Mouse (Mus musculus) monocyte, adult 5-6 weeks (primary cell): ENCODE results near the gene Thbs3. TPM values are rescaled to one million over a fixed set of nuclear protein-coding genes. Genes with fewer than 3 reads are reported as not detected.
A peak's percentile ranks its signal among the peaks of the same experiment; 100 is the strongest.

Source experiments
- ATAC-seq: fragments of 153-309, 156-312 bp; replicated peaks from 2 replicates; pipeline ENCODE4 v1.8.0; 2017; ENCODE audit warnings: mild to moderate bottlenecking; ENCODE audit not compliant: low TSS enrichment, insufficient number of reproducible peaks, severe bottlenecking, poor library complexity, low FRiP score
- total RNA-seq: library from RNA; stranded (forward); fragments of 200-1000, 200-491, 200-594 nt; gene quantifications from 3 replicates; pipeline ENCODE4 v1.2.3, GENCODE M21; 2017

Thbs3 gene
- total RNA-seq, 1 experiment from 2014 or later: 0.95 TPM

GRCm38 (mm10) chr3:89224796-89225195 lies 9.8 kb downstream of the Thbs3 start:
- ATAC-seq: no peak

DNA sequence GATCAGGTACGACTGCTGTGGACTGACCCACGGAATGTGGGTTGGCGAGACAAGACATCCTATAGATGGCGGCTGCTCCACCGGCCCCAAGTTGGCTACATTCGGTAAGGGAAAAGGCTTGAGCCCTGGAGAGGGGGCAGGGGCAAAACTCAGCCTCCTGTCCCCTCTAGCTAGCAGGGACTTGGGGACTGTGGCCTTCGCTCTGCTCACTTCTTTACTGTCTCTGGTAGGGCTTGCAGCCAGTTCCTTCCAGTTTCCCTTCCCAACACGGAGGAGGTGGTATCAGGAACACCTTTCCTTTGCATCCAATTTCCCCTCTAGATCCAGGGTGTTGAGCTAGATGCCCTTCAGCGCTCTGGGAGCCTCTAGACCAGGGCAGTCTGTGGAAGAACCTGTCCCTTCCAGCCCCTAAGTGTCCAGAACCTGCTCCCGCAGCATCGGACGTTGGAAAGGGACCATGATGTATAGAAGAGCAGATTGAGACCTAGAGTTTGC lies 10.4 kb downstream of the Thbs3 start:
- no peak for ATAC-seq

DNA sequence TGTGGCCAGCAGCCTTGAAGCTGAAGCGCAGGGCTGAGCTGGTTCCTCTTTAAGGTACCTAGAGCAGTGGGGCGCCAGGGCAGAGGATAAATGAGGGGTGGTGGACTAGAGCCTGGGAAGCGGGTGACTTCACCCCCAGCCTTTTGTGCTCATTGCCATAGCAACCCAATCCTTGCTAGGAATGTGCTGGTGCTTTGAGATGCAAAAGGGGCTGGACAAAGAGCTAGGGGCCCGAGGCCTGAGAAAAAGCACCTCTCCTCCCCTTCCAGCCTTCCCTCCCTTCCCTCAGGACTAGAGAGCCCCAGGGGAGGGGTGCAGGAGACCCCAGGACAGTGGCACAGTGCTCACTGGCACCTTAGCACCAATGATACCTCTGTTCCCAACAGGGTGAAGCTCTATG lies 10.9 kb downstream of the Thbs3 start:
- ATAC-seq: no peak

GRCm38 (mm10) chr3:89226361-89226760 lies 11.4 kb downstream of the Thbs3 start:
- no peak for ATAC-seq

GRCm38 (mm10) chr3:89226900-89227299 lies 11.9 kb downstream of the Thbs3 start, which contains the start of gene Mtx1:
TSS of gene Mtx1 (minus strand) at chr3:89227088.
- no peak for ATAC-seq

DNA sequence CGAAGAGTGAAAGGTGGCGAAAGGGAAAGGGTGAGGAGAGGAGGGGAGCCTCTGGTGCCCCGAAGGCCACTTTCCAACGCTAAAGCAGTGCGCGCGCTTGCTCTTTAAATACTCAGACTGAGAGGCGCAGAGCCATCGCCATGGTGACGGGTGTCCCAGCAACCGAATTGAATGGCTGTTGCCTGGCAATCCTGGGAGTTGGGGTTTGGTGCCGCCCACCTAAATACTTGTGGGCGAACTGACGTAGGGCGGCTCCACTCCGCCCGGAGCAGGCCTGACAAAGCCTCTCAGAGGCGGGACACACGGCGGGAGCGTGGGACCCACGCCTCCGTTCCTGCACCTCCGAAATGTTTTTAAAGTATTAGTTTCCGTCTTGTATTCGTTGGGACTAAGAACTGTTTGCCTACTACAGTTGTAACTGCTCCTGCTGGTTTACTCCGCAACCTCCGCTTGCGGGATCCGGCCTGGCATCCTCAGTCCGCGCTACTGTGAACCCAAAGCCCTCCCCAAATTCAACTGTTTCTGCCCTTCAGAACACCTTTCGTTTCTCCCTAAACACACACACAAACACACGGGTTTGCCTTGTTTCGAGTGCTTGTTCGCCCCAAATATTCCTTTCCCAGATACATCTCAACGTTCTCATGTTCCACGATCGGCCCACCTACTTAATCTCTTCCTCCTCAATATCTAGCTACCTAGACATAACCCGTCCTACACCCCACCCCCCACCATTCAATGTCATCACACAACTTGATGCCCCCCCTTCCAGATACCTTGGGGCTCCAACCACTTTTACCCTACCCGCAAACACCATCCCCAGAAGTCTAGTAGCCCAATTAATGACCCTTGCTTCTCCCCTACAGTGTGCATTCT lies 12.6 kb downstream of the Thbs3 start:
- peak; percentile 19; the same call in 1 of the 2 replicates for ATAC-seq

- ATAC-seq: peak; percentile 65
Measured at GRCm38 (mm10) chr3:89228180-89228549, 13.2 kb downstream of the Thbs3 start.

GRCm38 (mm10) chr3:89228836-89229235 lies 13.9 kb downstream of the Thbs3 start, which contains the start of gene Muc1:
TSS of gene Muc1 (plus strand) at chr3:89229057.
- ATAC-seq: no peak

DNA sequence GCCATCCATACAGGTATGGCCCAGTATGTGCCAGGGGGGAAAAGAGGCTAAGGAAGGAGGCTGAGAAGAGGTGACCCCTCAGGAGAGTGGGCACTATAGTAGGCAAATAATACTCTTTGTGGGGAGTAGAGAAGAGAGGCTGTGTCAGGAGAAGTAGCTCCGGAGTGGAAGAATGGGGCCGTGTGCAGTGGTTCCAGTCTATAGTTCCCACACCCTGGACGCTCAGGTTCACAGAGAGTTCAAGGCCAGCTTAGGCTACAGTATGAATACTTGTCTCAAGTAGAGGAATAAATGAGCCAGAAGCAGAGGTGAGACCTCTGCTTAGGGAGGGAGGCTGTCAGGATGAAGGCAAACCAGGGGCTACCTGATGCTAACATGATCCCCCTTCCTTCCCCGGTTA lies 14.3 kb downstream of the Thbs3 start:
- no peak for ATAC-seq

DNA sequence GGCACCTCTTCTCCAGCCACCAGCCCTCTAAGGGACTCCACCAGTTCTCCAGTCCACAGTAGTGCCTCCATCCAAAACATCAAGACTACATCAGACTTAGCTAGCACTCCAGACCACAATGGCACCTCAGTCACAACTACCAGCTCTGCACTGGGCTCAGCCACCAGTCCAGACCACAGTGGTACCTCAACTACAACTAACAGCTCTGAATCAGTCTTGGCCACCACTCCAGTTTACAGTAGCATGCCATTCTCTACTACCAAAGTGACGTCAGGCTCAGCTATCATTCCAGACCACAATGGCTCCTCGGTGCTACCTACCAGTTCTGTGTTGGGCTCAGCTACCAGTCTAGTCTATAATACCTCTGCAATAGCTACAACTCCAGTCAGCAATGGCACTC lies 15.6 kb downstream of the Thbs3 start:
- ATAC-seq: no peak

GRCm38 (mm10) chr3:89231345-89231744 lies 16.4 kb downstream of the Thbs3 start:
- no peak for ATAC-seq

GRCm38 (mm10) chr3:89231772-89232275 lies 16.8 kb downstream of the Thbs3 start:
- ATAC-seq: no peak

DNA sequence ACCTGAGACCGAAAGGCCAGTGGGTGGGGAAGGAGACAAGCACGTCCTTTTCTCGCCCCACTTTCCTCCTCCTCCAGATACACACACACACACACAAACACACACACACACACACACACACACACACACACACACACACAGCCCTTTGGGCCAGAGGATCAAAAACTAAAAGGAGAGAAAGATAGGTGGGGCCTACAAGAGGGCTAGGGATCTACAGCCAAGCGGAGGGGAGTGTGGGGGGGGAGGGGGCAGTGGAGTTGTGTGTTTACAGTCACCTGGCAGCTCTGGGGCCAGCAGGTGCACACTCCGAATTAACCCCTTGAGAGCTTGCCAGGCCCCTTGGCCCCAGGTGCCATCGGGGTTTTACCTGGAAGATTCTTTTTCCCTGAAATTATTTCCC lies 17.6 kb downstream of the Thbs3 start:
- ATAC-seq: no peak

DNA sequence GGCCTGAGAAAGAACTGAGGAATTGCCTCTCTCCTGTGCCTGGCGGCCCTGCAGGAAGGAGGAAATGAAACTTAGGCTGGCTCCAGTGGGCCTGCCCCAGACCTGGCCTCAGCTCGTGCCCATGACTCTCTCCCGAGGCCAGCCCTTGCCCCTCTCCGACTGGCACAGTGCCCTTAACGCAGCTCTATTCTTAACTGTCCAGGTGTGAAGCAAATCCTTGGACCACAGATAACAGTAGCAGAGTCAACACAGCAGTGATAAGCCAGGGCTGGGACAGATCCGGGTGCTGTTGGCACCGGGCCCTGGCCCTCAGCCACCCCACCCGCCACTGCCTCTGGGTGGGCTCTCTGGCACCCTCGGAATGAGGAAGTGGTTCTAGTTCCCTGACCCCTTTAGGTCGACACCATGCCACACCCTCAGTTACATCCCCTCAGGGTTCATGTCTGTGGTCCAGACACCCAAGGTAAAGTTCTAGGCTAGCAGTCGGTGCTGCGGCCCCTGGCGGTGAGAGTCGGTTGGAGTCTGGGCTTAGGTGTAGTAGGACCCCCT lies 18.7 kb downstream of the Thbs3 start:
- peak; percentile 63 for ATAC-seq

- no peak for ATAC-seq
Measured at GRCm38 (mm10) chr3:89236516-89236915, 21.5 kb downstream of the Thbs3 start.

- no peak for ATAC-seq
Measured at GRCm38 (mm10) chr3:89237682-89238081, 22.7 kb downstream of the Thbs3 start.

- ATAC-seq: no peak
Measured at GRCm38 (mm10) chr3:89238494-89238893, 23.5 kb downstream of the Thbs3 start.

DNA sequence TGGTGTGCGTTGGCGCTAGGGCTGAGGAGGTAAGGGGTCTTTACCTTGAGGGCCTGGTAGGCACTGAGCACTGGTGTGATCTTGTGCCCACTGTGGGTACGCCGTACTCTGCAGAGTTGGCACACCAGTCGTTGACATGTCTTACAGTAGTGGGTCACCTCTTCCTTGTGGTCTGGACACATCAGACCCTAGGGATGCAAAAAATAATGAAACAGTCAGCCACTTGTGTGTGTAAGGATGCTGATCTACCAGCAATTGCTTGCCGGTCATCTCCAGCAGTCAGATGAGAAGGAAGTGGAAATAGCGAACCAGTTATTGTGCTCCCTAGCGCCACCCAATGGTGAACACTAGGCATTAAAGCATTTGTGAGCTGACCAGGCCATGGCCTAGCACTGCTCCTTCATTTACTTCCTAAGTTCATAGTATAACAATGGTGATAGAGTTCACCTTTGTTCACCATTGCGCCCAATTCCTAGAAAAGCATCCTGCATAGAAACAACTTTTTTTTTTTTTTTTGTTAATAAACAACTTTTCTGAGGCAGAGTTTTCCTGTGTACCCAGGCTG lies 27.4 kb downstream of the Thbs3 start:
- ATAC-seq: peak; percentile 58

- peak; percentile 32 for ATAC-seq
Measured at GRCm38 (mm10) chr3:89243609-89244008, 28.6 kb downstream of the Thbs3 start.
